Mouse (Mus musculus): Measurements from ENCODE around the gene Cenpi. TPM values are rescaled to one million over a fixed set of nuclear protein-coding genes. Genes with fewer than 3 reads are reported as not detected.
"Not testable (repeated sequence)": the region's sequence is repeated elsewhere in the genome, so short reads cannot be mapped to it uniquely, and the experiment has no call there.

Cenpi gene
- polyA plus RNA-seq, 1 experiment from 2014 or later, result 15.7 TPM

GRCm38 (mm10) chrX:134300219-134300618 lies 7.7 kb upstream of the Cenpi start:
- H3K9ac ChIP-seq, result no peak overlapping the region
- H3K27me3 ChIP-seq (replicated peaks), result 0 out of 2 replicates have a peak, but pooled peaks cover 4% of the 10 kb centered on the region
- no peak for ATAC-seq (ENCODE audit: low FRiP score, low read depth)
- H3K4me2 ChIP-seq (replicated peaks), result no peak overlapping the region
- H3K27ac ChIP-seq, result no peak overlapping the region
- H3K4me3 ChIP-seq, result no peak overlapping the region
- no peaks in the 10 kb centered on the region for H3K4me1 ChIP-seq
- no peaks in the 10 kb centered on the region for H3K9me3 ChIP-seq
- no peaks in the 10 kb centered on the region for H3K36me3 ChIP-seq
- WGBS, result 60% methylated on average over 5 of the region's 5 CpGs

- Histone ChIP-seq H3K9me3 (no peaks in the 10 kb centered on the region), H3K4me1 (no peaks in the 10 kb centered on the region), H3K36me3 (no peaks in the 10 kb centered on the region), H3K4me3 (no peak overlapping the region), H3K27ac (no peak overlapping the region), H3K9ac (no peak overlapping the region), H3K27me3 (replicated peaks) (no peaks in the 10 kb centered on the region), H3K4me2 (replicated peaks) (no peak overlapping the region)
- WGBS, result 94% methylated on average over 1 of the region's 1 CpGs
- ATAC-seq (ENCODE audit: low FRiP score, low read depth), result no peak
Measured at GRCm38 (mm10) chrX:134303287-134303686, 4.6 kb upstream of the Cenpi start.

GRCm38 (mm10) chrX:134308275-134308634 lies 371 bp downstream of the Cenpi start:
- no peaks in the 10 kb centered on the region for H3K36me3 ChIP-seq
- no peak overlapping the region for H3K27ac ChIP-seq
- no peaks in the 10 kb centered on the region for H3K27me3 ChIP-seq (replicated peaks)
- peak overlapping the region; percentile 32 for H3K4me3 ChIP-seq
- no peaks in the 10 kb centered on the region for H3K4me1 ChIP-seq
- WGBS, result 22% methylated on average over 9 of the region's 9 CpGs
- H3K9ac ChIP-seq, result 0 out of 2 replicates have a peak overlapping the region, but pooled peaks have one; percentile 26
- H3K9me3 ChIP-seq, result no peaks in the 10 kb centered on the region
- H3K4me2 ChIP-seq (replicated peaks), result peak overlapping the region; percentile 59
- ATAC-seq (ENCODE audit: low FRiP score, low read depth), result peak; percentile 82

GRCm38 (mm10) chrX:134311193-134311592 lies 3.3 kb downstream of the Cenpi start:
- H3K9ac ChIP-seq; ATAC-seq (ENCODE audit: low FRiP score, low read depth); H3K27ac ChIP-seq; H3K4me1 ChIP-seq; H3K27me3 ChIP-seq (replicated peaks); H3K4me3 ChIP-seq; H3K4me2 ChIP-seq (replicated peaks); H3K36me3 ChIP-seq; H3K9me3 ChIP-seq: not testable (repeated sequence)
- WGBS, result 83% methylated on average over 7 of the region's 7 CpGs

GRCm38 (mm10) chrX:134319153-134319932 lies 11.5 kb downstream of the Cenpi start:
- Histone ChIP-seq H3K4me3 (no peak overlapping the region), H3K9ac (no peak overlapping the region), H3K9me3 (no peaks in the 10 kb centered on the region), H3K4me2 (replicated peaks) (no peak overlapping the region), H3K36me3 (no peaks in the 10 kb centered on the region), H3K4me1 (no peaks in the 10 kb centered on the region), H3K27ac (no peak overlapping the region), H3K27me3 (replicated peaks) (no peaks in the 10 kb centered on the region)
- no peak for ATAC-seq (ENCODE audit: low FRiP score, low read depth)
- WGBS, result 86% methylated on average over 2 of the region's 2 CpGs

GRCm38 (mm10) chrX:134333280-134333679 lies 25.4 kb downstream of the Cenpi start:
- Histone ChIP-seq H3K9ac (no peak overlapping the region), H3K36me3 (0 out of 2 replicates have a peak, but pooled peaks cover 2% of the 10 kb centered on the region), H3K27me3 (replicated peaks) (no peaks in the 10 kb centered on the region), H3K9me3 (no peaks in the 10 kb centered on the region), H3K27ac (no peak overlapping the region), H3K4me1 (no peaks in the 10 kb centered on the region), H3K4me2 (replicated peaks) (no peak overlapping the region), H3K4me3 (no peak overlapping the region)
- ATAC-seq (ENCODE audit: low FRiP score, low read depth), result no peak
- WGBS, result 90% methylated on average over 2 of the region's 2 CpGs

GRCm38 (mm10) chrX:134342735-134343134 lies 34.9 kb downstream of the Cenpi start:
- WGBS, result 89% methylated on average over 2 of the region's 2 CpGs
- no peak overlapping the region for H3K4me2 ChIP-seq (replicated peaks)
- H3K27ac ChIP-seq, result no peak overlapping the region
- no peaks in the 10 kb centered on the region for H3K9me3 ChIP-seq
- H3K27me3 ChIP-seq (replicated peaks), result no peaks in the 10 kb centered on the region
- no peak overlapping the region for H3K4me3 ChIP-seq
- no peaks in the 10 kb centered on the region for H3K4me1 ChIP-seq
- no peaks in the 10 kb centered on the region for H3K36me3 ChIP-seq
- no peak for ATAC-seq (ENCODE audit: low FRiP score, low read depth)
- H3K9ac ChIP-seq, result no peak overlapping the region

- Histone ChIP-seq H3K4me3 (no peak overlapping the region), H3K27ac (no peak overlapping the region), H3K9ac (no peak overlapping the region), H3K9me3 (no peaks in the 10 kb centered on the region), H3K4me1 (no peaks in the 10 kb centered on the region), H3K27me3 (replicated peaks) (no peaks in the 10 kb centered on the region), H3K36me3 (no peaks in the 10 kb centered on the region), H3K4me2 (replicated peaks) (no peak overlapping the region)
- ATAC-seq (ENCODE audit: low FRiP score, low read depth), result no peak
- WGBS, result 93% methylated on average over 6 of the region's 6 CpGs
Measured at GRCm38 (mm10) chrX:134350205-134350604, 42.3 kb downstream of the Cenpi start.

GRCm38 (mm10) chrX:134353848-134354247 lies 46.0 kb downstream of the Cenpi start:
- no peaks in the 10 kb centered on the region for H3K27me3 ChIP-seq (replicated peaks)
- H3K9me3 ChIP-seq, result no peaks in the 10 kb centered on the region
- H3K27ac ChIP-seq, result no peak overlapping the region
- H3K4me2 ChIP-seq (replicated peaks), result no peak overlapping the region
- no peak overlapping the region for H3K9ac ChIP-seq
- ATAC-seq (ENCODE audit: low FRiP score, low read depth), result no peak
- no peaks in the 10 kb centered on the region for H3K36me3 ChIP-seq
- H3K4me1 ChIP-seq, result no peaks in the 10 kb centered on the region
- no peak overlapping the region for H3K4me3 ChIP-seq

- no peaks in the 10 kb centered on the region for H3K9me3 ChIP-seq
- H3K4me2 ChIP-seq (replicated peaks), result no peak overlapping the region
- H3K4me3 ChIP-seq, result no peak overlapping the region
- no peaks in the 10 kb centered on the region for H3K4me1 ChIP-seq
- H3K9ac ChIP-seq, result no peak overlapping the region
- no peak for ATAC-seq (ENCODE audit: low FRiP score, low read depth)
- no peak overlapping the region for H3K27ac ChIP-seq
- H3K27me3 ChIP-seq (replicated peaks), result no peaks in the 10 kb centered on the region
- 86% methylated on average over 4 of the region's 4 CpGs for WGBS
- H3K36me3 ChIP-seq, result no peaks in the 10 kb centered on the region
Measured at GRCm38 (mm10) chrX:134359336-134359735, 51.5 kb downstream of the Cenpi start.

- Histone ChIP-seq H3K9ac (no peak overlapping the region), H3K4me2 (replicated peaks) (no peak overlapping the region), H3K4me3 (no peak overlapping the region), H3K27ac (no peak overlapping the region), H3K27me3 (replicated peaks) (no peaks in the 10 kb centered on the region), H3K4me1 (no peaks in the 10 kb centered on the region), H3K9me3 (no peaks in the 10 kb centered on the region), H3K36me3 (no peaks in the 10 kb centered on the region)
- 93% methylated on average over 4 of the region's 4 CpGs for WGBS
- ATAC-seq (ENCODE audit: low FRiP score, low read depth), result no peak
Measured at GRCm38 (mm10) chrX:134362156-134362555, 54.3 kb downstream of the Cenpi start.

GRCm38 (mm10) chrX:134365421-134365820 lies 57.5 kb downstream of the Cenpi start:
- H3K9ac ChIP-seq, result no peak overlapping the region
- H3K4me1 ChIP-seq, result no peaks in the 10 kb centered on the region
- no peak overlapping the region for H3K27ac ChIP-seq
- H3K9me3 ChIP-seq, result no peaks in the 10 kb centered on the region
- H3K36me3 ChIP-seq, result no peaks in the 10 kb centered on the region
- no peak for ATAC-seq (ENCODE audit: low FRiP score, low read depth)
- no peak overlapping the region for H3K4me2 ChIP-seq (replicated peaks)
- WGBS, result 63% methylated on average over 1 of the region's 1 CpGs
- H3K27me3 ChIP-seq (replicated peaks), result no peaks in the 10 kb centered on the region
- H3K4me3 ChIP-seq, result no peak overlapping the region

GRCm38 (mm10) chrX:134366547-134366946 lies 58.7 kb downstream of the Cenpi start:
- no peak for ATAC-seq (ENCODE audit: low FRiP score, low read depth)
- H3K27me3 ChIP-seq (replicated peaks), result no peaks in the 10 kb centered on the region
- no peaks in the 10 kb centered on the region for H3K9me3 ChIP-seq
- no peaks in the 10 kb centered on the region for H3K4me1 ChIP-seq
- H3K36me3 ChIP-seq, result no peaks in the 10 kb centered on the region
- 88% methylated on average over 3 of the region's 3 CpGs for WGBS
- no peak overlapping the region for H3K27ac ChIP-seq
- no peak overlapping the region for H3K9ac ChIP-seq
- no peak overlapping the region for H3K4me2 ChIP-seq (replicated peaks)
- H3K4me3 ChIP-seq, result no peak overlapping the region

All from neural tube, embryonic 12.5 days (tissue).